Mouse (Mus musculus) layer of hippocampus, postnatal 36 days (tissue): ENCODE measurements around the gene Pafah1b1. TPM values are rescaled to one million over a fixed set of nuclear protein-coding genes. Genes with fewer than 3 reads are reported as not detected.

Experiments used
- total RNA-seq, 2 experiments: library from RNA; stranded (reverse); gene quantifications; 2 replicates each; pipeline ENCODE4 v1.2.3; 2021

Pafah1b1 gene
- total RNA-seq, 2 experiments from 2014 or later = 398 to 402 TPM

Other genes starting within 250 kb of the Pafah1b1 start
- 100 to 1,000 TPM; 135 to 137 TPM for gene Rap1gap2, start 113.8 kb downstream of the Pafah1b1 start, total RNA-seq
- 10 to 100 TPM; 21.9 to 22.1 TPM for gene Ccdc92b, start 105.1 kb downstream of the Pafah1b1 start, total RNA-seq
- gene Cluh, start 75.2 kb downstream of the Pafah1b1 start, total RNA-seq = 10 to 100 TPM; 66.9 to 70.0 TPM
- gene Mettl16, start 46.2 kb upstream of the Pafah1b1 start, total RNA-seq = 10 to 100 TPM; 30.7 to 36.0 TPM
- 10 to 100 TPM; 28.3 to 30.5 TPM for gene Mnt, start 106.2 kb upstream of the Pafah1b1 start, total RNA-seq
- 10 to 100 TPM; 88.1 to 89.4 TPM for gene Sgsm2, start 172.4 kb upstream of the Pafah1b1 start, total RNA-seq
- gene Tsr1, start 173.4 kb upstream of the Pafah1b1 start, total RNA-seq = 10 to 100 TPM; 33.3 to 34.4 TPM
- 10 to 100 TPM; 33.7 to 34.4 TPM for gene Smg6, start 201.2 kb upstream of the Pafah1b1 start, total RNA-seq
- gene Srr, start 201.3 kb upstream of the Pafah1b1 start, total RNA-seq = 10 to 100 TPM; 95.7 to 99.8 TPM